Mouse (Mus musculus) layer of hippocampus, adult 9-10 months (tissue): ENCODE measurements around the gene Sema7a.

Experiments used
- DNase-seq: peaks from one replicate; pipeline ENCODE4 v3.0.0; 2022; ENCODE audit warnings: low spot score

Gene Sema7a

DNA sequence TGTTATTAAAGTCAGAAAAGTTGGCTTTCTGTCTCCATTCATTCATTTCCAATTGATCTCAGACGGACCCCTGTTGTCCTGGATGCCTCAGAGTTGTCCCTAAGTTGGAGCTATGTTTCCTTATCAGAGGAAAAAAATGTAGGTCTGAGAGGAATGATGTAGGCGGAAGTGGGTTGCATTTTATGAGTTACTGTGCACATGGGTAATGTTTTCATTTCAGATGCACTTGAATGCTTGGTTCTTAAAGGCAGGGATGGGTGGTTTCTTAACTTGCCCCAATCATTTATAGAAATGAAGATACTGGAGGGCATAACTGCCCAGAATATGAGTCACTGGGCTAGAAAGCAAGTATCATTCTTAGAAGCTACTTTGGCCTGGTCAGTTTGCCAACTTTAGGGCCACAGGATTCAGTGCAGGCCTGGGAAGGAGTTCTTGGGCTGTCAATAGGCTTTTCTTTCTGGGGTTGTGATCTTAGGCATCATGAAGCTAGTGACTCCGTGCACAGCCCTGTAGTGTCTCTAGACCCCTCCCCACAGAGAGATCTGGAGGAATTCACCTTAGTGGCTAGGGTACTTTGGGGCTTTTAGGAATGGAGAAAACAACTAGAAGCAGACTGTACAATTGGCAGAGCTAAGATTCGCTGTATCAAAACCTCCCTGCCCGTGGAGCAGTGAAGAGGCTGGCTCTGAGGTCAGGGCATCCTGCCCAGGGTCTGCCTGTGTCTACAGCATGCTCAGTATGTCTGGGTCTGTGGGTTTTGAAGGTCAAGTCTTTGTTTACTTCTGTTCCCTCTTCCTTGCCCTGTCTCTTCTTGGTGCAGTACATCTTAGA, 1.5 kb upstream of the Sema7a start:
- DNase-seq: no peak

DNA sequence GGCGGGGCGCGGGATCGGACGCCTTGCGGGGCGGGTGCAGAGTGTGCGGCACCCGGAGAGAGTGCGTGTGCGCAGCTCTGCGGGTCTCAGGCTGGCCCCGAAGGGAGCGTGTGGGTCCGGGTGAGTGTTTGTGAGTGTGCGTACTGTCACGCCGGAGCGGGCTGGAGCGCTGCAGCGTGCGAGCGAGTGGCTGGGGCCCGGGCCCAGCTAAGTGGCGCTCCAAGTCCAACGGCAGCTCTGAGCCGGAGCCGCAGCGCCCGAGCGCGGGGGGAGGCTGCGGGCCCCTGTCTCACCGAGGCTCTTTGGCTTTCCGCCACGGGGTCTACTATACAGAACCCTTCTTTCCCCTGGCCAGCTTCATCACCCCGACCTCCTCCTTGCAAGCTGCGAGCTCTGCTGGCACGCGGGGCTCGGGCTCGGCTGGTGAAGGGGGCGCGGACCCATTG, 460 bp downstream of the Sema7a start:
- DNase-seq: no peak

DNA sequence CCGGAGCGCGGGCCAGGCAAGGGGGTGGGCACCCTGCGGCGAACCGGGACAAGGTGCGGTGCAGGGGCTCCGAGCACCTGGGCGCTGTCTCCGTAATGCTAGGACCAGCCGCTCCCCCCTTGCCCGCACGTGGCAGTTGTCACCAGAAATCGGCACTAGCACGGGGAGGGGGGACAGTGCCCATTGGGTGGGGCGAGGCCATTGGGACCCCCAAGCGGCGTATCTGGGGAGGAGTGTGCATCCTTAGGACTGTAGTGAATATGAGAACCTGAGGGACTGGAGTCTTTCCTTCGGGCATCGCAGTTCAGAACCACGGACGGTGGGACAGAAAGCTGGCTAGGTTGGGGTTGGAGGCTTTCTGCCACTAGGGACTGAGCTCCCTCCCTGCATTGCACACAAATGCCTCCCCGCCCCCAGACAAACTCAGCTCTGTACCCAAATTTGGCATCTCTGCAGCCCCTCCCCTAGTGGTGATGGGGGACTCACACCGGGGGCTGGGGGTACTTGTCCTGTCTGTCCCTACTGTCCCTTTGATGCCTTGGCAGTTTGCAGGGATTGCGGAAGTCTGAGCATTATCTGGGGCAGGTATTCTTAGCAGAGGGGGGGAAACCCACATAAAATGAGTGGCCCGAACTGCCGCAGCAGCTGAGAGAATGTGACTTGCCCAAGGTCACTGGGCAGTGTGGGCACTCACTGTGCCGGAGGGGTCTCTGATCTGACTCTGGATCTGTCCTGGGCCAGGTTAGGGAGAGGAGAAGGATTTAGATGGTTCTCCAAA, 1.1 kb downstream of the Sema7a start:
- no peak for DNase-seq

DNA sequence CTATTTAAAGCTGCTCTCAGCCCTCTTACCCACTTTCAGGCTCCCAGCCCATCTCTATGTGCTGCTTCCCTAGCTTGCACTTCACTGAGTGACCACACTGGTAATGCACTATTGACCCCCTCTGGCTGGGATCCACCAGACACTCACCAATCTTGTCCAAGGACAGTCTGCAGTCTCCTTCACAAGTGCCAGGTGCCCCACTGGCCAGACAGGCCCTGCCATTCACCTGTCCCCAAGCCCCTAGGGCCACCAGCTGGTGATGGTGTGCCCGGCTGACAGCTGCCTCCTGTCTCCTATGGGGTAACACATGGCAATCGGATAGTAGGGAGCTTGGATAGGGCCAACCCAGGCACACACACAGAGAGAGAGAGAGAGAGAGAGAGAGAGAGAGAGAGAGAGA, 2.1 kb downstream of the Sema7a start:
- no peak for DNase-seq

DNA sequence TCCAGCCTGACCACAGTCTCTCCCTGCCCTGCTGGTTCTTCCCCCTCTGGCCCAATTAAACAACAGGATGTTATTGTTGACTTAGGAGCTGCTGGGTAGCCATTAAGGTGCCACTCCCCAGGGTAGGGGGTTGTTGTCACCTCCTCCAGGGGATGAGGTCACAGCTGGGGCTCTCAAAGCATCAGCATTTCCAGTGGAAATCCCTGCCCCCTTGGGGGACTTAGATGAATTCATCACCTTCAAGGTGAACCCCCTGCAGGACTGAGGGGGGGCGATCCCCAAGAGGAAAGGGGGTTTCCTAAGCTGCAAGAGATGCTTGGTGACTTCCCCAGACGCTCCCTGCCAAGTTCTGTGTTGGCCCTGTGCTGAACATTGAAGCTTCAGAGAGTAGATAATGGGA, 3.2 kb downstream of the Sema7a start:
- DNase-seq: no peak

DNA sequence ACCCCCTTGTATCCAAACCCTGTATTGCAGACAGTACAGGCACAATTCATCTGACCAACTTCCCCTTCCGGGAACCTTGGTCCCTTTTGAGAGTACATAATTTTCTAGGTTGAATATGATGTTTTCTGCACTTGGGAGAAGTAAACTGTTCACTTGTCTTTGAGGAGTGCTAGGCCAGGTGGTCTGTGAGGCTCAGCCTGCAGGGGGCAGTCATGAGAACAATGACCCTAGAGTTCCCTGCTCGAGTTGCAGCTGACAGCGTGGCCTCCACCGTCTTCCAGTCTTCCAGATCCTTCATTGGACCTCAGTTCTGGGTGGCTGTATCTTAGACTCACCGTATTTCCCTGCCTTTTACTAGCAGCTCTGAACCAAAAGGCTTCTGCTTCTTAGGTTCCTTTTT, 4.7 kb downstream of the Sema7a start:
- no peak for DNase-seq

DNA sequence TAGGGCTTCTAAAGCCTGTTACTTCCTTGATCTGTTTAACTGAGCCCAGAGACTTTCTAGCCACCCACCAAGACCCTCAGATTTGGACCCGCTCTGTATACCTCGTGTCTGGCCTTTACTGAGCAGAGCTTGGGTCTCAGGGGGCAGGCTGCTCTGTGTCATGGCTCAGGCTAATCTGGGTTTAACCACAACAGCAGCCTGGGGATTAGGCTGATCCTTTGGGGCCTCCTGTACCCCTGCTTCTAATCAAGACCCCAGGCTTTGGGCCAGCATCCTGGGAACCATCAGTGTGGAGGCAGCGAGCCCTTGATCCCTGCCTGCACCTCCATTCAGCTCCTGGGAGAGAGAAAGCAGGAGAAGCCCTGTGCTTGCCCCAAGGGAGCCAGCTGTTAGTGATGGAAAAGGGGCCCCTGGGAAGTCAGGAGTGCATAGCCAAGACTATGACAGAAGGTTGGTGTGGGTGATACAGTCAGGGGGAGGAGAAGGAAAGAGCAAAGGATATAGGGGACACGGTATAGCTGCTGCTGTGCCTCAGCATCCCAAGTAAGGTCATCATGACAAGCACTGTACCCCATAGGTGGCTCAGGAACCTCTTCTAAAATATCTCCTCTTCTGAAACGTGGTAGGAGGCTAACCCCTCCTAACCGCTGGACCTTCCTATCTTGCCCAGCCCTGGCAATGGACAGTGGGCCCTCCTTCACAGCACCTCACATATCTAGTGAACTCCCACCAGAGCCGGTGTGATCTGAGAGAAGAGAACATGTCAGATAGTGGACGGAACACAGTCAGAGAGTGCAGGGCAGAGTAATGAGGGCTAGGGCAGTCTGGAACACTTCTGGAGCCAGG, 6.1 kb downstream of the Sema7a start:
- no peak for DNase-seq

DNA sequence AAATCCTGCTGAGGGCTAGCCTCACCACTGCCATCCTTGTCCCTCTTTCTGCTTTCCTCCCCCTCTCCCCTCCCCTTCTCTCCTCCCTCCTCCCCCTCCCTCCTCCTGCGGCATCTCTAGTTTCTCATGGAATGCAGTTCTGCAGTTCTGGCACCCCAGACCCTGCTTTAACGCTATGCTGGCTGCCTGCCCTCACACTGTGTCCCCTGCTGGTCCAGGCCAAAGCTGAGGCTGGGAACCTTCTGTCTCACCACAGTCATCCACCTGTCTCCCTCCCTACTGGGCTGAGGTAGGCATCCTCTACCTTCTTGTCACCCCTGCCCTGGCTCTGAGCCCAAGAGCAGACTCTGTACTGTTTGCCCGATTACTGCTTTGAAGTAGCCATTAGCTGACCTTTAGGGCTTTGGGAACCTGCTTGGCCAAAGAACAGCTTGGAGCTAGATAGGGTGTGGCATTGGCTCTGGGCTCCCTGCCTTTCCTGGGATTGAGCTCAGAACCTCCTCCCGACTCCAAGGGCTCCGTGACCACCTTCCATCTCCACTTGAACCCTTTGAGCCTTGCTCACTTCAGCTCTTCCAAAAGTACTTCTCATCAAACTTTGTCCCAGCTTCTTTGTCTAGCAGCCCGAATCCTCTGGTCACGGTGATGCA, 7.6 kb downstream of the Sema7a start:
- no peak for DNase-seq

DNA sequence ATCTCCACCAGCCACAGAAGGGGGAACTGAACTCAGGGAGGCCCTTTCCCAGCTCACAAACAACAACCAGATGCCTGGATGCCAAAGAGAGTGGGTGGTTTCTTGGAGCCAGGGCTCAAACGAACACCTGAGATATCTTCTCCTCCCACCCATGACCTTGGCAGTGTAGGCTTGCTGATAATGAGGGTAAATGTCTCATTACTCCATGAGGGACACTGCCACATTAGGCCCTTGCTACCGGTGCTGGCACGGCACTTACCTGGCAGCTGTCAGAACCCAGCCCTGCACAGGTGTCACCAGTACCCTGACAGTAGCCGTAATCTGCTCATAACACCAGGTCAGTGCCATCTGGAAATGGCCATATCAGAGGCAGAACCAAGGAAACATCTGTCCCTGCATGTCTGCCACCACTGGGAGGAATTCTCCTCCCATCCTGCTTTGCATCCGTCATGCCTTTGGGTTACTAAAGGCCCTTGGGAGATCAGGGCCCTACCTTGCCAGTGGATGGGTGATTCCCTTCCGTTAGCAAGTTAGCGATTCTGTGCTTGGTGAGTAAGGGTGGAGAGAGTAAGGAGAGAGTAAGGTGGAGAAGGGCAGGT, 8.5 kb downstream of the Sema7a start:
- DNase-seq: no peak

DNA sequence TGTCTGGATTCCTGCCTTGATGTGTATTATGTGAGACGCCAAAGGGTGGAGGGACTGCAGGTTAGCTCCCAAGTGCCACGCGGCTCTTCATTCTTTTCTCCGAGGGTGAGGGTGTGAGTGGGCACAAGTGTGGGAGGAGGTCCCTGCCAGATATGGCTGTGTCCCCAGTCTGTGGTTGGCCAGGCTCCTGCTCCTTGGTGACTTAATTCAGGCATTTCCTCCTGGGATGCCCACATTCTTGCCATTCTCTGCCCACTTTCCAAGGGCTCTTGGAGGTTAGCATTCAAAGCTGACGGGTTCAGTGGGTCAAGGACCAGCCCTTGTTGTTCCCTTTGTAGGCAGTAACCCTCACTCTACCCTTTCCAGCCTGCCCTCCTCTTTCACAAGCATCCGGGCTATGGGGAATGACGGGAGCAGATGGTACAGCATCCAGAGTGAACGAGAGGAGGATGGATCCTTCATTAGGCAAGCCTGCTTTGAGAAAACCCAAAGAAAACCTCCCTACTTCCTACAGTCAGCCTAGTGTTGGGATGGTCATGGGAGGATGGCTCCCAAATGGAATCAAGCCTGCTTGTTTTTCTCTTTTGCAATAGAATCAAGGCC, 9.3 kb downstream of the Sema7a start:
- no peak for DNase-seq

DNA sequence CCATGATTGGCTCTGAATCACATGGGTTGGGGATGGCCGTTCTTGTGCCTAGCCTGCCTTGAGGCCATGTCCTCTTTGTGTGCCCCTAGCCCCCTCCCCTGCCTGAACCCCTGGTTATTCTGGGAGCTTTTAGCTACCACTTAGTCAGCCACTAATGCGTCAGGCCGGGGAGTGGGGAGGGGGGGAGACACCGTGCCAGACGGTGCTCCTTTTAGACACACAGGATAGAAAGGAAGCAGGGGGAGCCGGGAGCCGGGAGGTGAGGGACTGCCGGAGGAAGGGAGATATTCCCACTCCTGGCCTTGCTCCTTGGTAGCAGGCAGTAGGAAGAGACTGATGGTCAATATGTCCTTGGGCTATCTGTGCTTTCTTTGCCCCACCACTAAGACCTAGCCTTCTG, 10.0 kb downstream of the Sema7a start:
- no peak for DNase-seq

DNA sequence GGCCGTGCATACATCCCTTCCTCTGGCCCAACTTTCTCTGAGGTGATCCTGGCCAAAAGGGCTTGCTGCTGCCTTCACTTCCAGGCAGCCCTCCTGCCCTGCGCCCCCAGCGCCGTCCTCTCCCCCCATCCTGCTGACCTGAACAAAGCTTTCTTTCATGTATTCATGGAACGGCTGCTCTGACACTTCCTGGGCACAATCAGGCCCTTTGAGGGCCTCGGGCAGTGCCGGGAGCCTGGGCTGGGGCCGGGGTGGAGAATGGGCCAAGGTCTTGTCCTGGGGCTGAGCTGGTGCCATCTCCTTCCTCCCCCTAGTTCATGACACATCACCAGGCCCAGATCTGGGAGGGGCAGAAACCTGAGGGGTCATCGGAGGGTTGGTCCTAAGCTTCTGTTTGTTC, 10.6 kb downstream of the Sema7a start:
- no peak for DNase-seq

DNA sequence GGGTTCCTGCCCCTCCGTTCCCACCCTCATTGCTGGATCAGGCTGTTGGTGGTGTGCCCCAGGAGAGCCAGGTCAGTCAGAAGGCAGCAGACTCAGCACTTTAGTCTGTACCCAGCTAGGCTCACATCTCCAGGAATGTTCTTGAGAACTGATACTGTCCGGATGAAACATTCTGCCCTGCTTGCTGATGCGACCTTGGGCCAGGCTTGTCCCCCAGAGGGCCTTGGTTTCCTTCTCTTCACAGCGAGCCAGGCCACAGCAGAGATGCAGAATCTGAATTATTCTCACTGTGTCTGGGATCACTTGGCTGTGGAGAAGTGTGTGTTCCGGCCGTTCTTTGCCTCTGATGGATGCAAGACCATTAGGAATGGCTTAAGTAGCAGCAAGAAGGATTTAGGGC, 12.1 kb downstream of the Sema7a start:
- DNase-seq: no peak

DNA sequence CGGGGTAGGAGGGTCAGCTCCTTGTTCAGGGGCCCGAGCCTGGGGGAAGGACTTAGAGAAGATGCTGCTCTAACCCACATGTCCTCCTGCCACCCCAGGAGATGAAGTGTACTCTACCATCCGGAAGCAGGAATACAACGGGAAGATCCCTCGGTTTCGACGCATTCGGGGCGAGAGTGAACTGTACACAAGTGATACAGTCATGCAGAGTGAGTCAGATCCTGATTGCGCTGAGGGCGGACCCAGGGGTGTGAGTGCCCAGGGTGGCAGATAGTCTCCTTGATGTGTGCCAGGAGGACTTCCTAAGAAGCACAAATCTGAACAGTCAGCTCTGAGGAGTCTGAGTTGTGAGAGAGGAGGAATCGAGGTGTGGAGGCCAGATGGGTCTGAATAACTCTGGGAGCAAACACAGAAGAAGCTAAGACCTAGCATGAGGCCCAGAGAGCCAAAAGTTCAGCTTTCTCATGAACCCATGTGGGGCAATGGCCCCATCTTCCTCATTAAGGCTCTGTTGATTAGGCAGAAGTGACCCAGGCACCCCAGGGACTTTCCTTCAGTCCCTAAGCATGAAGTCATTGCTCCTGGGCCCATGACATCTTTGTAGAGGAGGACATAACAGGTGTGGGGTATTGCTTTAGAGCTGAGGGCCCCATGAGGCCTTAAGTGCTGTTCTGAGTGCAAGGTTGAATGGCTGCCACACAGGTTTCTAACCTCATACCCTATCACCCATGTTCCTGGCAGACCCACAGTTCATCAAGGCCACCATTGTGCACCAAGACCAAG, 15.2 kb downstream of the Sema7a start:
- no peak for DNase-seq

DNA sequence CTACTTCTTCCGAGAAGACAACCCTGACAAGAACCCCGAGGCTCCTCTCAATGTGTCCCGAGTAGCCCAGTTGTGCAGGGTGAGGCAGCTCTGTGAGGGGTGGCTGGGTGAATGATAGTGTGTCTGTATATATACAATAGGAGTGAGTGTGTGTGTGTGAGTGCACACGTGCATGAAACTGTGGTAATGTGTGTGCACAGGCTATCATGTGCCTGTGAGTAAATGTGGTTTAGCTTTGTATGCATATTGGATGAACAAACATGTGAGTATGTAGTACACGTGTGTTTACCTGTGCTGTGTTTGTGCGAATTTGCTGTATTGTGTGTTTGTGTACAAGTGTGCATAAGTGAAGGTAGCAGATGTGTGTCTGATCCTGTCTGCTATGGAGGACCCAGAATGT, 15.9 kb downstream of the Sema7a start:
- no peak for DNase-seq

DNA sequence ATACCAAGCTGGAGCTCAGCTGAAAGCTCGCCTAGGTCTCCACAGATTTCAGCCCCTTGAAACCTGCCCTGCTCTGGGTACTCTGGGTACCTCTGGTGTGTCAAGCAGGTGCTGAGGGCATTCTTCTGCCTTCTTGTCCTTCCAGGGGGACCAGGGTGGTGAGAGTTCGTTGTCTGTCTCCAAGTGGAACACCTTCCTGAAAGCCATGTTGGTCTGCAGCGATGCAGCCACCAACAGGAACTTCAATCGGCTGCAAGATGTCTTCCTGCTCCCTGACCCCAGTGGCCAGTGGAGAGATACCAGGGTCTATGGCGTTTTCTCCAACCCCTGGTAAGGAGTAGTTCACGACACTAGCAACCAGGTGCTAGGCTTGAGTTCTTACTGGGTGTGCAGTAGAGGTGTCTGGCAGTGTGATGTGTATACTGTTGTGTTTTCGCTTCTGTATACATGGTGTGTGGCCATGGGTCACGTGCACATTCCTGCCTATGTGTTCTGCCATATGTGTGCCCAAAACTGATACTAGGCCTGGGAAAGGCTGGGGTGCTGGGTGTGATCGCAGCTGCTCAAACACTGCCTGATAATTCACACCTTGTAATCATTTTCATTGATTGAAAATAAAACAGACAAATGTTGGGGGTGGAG, 16.4 kb downstream of the Sema7a start:
- no peak for DNase-seq

DNA sequence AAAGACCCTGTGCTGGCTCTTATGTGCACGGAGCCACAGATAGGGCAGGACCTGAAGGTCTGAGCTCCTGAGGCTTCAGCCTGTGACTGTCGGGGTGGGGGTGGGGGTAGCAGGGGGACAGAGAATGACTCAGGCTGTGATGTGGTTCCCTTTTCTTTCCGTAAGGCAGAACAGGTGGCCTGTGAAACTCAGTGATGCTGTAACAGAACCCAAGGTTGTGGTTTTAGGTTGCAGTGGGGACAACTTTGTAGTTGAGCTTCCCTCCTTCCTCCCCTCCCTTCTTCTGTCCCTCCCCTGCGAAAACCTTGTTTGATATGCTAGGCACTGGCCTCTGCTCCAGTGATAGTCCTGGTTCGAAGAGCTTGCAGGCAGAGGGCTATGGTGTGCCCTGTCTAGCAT, 16.9 kb downstream of the Sema7a start:
- no peak for DNase-seq

DNA sequence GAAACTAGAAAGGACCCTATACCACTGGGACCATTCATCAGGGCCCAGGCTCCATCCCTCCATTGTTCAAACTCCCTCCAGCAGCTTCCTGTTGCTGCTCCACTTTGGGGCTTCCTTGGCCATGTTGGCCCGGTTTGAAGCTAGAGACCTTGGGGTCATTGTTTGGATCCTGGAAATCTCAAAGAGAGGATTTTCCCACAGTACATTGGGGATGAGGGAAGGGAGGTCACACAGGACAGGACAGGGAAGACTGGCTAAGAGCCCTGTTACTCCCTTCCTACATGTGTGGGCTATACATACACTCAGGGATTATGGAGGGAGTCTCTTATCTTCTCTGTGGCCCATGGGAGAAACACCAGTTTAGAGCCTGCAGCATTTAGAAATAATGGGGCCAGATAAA, 18.7 kb downstream of the Sema7a start:
- DNase-seq: no peak

DNA sequence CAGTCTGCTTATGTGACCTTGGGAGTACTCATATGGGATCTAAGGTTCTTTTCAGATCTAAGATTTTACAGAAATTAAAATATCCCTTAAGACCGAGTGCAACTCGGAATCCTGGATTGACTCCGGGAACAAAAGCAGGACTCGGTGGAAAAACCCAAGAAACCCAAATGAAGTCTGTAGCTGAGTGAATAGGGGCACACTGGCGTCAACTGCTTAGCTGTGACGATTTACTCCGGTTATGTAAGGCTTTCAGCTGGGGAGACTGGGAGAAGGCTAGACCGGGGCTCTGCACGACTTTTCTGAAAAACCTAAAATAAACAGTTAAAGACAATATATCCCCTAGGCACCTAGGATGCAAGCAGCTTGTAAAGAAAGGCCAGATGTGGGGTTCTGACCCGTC, 19.5 kb downstream of the Sema7a start:
- no peak for DNase-seq
